Mouse (Mus musculus) pancreas, adult 10 weeks (tissue): ENCODE measurements around the gene Pard3b. TPM values are rescaled to one million over a fixed set of nuclear protein-coding genes. Genes with fewer than 3 reads are reported as not detected.

Experiments
- polyA plus RNA-seq: library from polyadenylated mRNA; stranded (reverse); fragments of 350-450 nt; fragmentation: Illumina TruSeq; extraction: RNeasy Lipid Tissue Mini Kit (QIAGEN cat#74804); gene quantifications from one replicate; pipeline ENCODE4 v1.2.3, GENCODE M21; 2015; ENCODE audit warnings: low read depth, low replicate concordance; ENCODE audit not compliant: insufficient read depth

The Pard3b gene
- polyA plus RNA-seq = 1.6 TPM

GRCm38 (mm10) chr1:61638347-61639111 lies at the start of gene Pard3b:
Gene Pard3b (plus strand): TSS chr1:61638824.

